Mouse (Mus musculus) monocyte, adult 59 days (primary cell): ENCODE data around the gene Colca2. TPM values are rescaled to one million over a fixed set of nuclear protein-coding genes. Genes with fewer than 3 reads are reported as not detected.

Experiments
- total RNA-seq, 2 experiments: library from RNA; stranded (reverse); gene quantifications; one replicate each; pipeline ENCODE4 v1.2.4; 2023

Gene Colca2
- total RNA-seq, result not detected

DNA sequence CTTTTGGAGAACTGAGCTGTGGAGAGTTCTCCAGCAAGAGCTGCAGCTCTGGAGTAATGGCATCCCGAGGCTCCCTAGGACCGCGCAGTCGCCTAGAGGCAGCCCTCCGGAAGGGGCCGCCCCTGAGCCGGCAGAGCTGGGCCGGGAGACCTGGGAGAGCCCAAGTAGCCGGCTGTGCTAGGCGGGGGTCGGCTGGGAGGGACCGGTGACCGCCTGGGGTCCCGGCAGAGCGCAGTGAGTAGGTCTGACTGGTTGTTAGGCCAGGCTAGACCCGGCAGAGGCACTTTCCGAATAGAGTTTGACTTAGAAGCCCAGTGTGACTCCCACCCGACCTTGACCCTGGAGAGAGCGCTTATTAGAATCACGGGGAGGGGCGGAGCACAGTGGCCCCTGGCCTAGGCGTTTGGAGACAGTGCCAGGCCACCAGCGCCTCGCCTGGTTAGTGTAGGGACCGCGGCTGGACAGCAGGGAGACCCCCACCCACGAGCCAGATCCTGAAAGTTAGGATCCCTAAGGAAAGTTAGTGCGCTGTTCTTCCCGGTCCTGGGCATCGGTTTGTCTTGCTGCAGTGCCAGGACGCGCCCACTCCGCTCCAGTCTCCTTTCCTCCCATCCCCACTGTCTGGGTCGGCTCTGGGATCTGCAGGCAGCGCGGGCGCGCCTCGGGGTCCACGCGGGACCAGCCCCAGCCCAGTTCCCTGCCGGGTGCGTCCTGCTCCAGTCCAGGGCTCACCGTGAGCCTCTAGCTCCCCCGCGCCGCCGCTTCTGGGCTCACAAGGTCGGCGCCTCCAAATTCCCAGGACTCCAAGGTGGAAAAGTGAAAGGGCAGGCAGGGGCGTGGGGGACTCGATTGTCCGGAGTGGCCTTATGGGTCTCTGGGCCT, at the start of gene Colca2:
Colca2 (minus strand) TSS at position 70 of the 882 bp plus-strand sequence.

Other genes starting within 250 kb of the Colca2 start
- gene Btg4, start 217.7 kb downstream of the Colca2 start, total RNA-seq, result not detected
- gene Layn, start 201.5 kb downstream of the Colca2 start, total RNA-seq, result 10 to 100 TPM in 1 of 2 experiments, 1 to 10 TPM in 1; 8.0 to 10.6 TPM
- not detected for gene 4833427G06Rik, start 176.5 kb downstream of the Colca2 start, total RNA-seq
- gene Gm32742, start 113.1 kb downstream of the Colca2 start, total RNA-seq, result not detected
- gene Pou2af1, start 64.9 kb downstream of the Colca2 start, total RNA-seq, result 1 to 10 TPM; 1.7 to 2.4 TPM
- not detected for gene 1810046K07Rik, start 50.3 kb upstream of the Colca2 start, total RNA-seq